Mouse (Mus musculus): ENCODE data around the gene Trim10. TPM values are rescaled to one million over a fixed set of nuclear protein-coding genes. Genes with fewer than 3 reads are reported as not detected.
"Not testable (repeated sequence)": the region's sequence is repeated elsewhere in the genome, so short reads cannot be mapped to it uniquely, and the experiment has no call there.

Trim10 gene
- total RNA-seq, 2 experiments from 2014 or later, result 5.0 to 9.9 TPM

- no peak for DNase-seq (ENCODE audit: low spot score in 2 of 2)
Observed at GRCm38 (mm10) chr17:36856236-36856635, 13.1 kb upstream of the Trim10 start.

DNA sequence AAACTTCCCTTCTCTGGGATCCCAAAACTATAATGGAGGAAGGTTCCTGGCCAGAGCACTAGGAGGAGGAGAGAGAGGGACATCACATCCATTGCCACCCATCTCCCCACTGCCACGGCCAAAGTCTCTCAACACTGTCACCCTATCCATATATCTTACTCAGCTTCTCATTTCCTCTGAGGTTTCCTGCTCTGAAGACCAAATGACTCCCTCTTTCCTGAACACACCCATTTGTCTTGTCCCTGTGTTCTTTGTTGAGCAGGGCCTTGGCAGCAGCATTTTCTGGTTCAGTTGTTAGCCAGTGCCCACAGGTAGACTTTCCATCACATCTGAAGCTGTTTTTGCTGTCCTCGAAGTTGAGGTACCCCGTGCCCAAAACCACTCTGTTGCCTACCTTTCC is 11.2 kb upstream of the Trim10 start:
- DNase-seq (ENCODE audit: low spot score in 2 of 2), result no peak

DNA sequence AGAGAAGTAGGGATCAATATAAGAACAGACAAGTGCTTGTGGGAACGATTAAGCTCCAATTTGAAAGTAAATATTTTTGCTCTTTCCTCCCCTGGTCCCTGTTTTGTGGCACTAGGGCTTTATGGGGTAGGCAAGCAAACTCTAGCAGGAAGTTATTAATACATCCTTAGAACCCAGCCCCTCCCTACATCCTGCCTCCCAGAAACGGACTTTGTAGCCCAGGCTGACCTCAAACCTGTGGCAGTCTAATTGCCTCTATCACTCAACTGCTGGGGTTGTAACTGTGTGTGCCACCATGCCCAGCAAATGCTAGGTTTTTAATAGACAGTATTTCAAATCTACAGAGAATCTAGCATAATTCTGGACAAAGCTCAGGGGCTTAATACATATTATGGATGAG is 7.7 kb upstream of the Trim10 start:
- no peak for DNase-seq (ENCODE audit: low spot score in 2 of 2)

- no peak for DNase-seq (ENCODE audit: low spot score in 2 of 2)
Observed at GRCm38 (mm10) chr17:36866719-36867527, 2.5 kb upstream of the Trim10 start, which contains the start of gene Trim15. Trim15 (minus strand) TSS chr17:36867210.

- DNase-seq (ENCODE audit: low spot score in 2 of 2), result no peak
Observed at GRCm38 (mm10) chr17:36868836-36869235, 538 bp upstream of the Trim10 start.

- DNase-seq (ENCODE audit: low spot score in 2 of 2), result no peak
Observed at GRCm38 (mm10) chr17:36869955-36870810, 809 bp downstream of the Trim10 start.

- no peak for DNase-seq (ENCODE audit: low spot score in 2 of 2)
Observed at GRCm38 (mm10) chr17:36874636-36875035, 5.3 kb downstream of the Trim10 start.

DNA sequence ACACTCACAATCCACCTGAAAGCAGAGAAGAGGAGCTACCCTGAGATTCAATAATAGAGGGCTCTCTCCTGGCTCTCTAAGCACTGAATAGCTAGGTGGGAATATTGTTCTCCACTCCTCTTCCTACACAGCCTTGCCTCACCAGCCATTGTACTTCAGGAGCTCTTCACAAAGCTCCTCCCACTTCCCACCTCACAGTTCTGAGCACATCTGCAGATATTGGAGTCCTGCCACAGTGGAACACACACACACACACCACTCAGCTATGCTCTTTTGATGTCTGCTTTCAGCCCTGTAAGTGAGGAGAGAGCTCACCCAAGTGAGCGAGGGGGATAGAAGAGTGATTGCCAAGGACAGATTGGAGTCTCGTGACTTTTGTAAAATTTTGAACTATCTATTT is 14.0 kb downstream of the Trim10 start:
- DNase-seq (ENCODE audit: low spot score in 2 of 2), result no peak

GRCm38 (mm10) chr17:36885132-36885790 is 15.9 kb downstream of the Trim10 start:
- no peak for DNase-seq (ENCODE audit: low spot score in 2 of 2)

DNA sequence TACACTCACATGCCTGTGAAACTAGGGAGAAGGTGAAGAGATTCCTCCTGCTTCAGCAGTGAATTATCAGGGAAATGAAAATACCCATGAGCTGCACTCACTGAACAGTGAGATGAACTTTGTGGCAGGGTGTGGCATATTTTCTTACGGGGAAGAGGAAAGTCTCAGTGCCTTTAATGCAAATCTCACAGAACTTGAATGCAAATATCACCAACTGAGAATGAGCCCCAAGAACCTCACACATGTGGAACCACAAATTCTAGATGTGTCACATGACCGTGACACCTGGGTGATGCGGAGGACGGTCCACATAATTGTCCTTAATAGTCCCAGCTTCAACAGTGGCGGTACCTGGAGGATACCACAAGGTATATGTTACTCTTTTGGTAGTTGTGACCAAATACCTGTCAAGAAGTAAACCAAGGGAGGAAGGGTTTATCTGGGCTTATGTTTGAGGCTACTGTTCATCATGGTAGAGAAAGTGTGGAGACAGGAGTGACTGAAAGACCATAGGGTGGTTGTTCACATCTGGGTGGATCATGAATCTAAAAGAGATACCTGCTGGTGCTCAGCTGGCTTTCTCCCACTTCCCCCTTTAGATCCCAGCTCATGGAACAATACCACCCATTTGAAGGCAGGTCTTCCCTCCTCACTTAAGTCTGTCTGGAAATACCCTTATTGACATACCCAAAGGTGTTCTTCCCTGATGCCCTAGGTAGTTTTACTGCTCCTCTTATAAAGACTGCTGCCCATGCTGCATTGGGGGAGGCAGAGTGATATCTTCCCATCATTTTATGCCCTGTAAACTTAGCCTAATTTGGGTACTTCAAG is 20.9 kb downstream of the Trim10 start, which contains the start of gene Trim40:
Gene Trim40 (minus strand): TSS at position 51 of the 831 bp plus-strand sequence.
- DNase-seq (ENCODE audit: low spot score in 2 of 2), result no peak

- DNase-seq (ENCODE audit: low spot score in 2 of 2), result not testable (repeated sequence)
Observed at GRCm38 (mm10) chr17:36891496-36891895, 22.1 kb downstream of the Trim10 start.

DNA sequence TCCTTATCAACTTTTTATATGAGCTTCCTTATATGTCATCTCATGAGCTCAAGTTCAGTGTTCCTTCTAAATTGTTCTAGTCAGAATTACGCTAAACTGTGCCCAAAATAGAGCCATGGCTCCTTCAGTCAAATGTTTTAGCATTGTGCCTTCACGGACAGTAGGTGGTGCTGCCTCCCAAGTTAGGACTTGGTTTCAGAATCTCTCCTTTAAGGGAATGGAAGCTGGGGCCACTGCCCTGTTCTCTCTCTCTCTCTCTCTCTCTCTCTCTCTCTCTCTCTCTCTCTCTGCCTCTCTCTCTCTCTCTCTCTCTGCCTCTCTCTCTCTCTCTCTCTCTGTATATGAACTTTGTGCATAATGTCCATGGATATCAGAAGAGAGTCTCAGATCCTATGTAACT is 23.0 kb downstream of the Trim10 start:
- no peak for DNase-seq (ENCODE audit: low spot score in 2 of 2)

DNA sequence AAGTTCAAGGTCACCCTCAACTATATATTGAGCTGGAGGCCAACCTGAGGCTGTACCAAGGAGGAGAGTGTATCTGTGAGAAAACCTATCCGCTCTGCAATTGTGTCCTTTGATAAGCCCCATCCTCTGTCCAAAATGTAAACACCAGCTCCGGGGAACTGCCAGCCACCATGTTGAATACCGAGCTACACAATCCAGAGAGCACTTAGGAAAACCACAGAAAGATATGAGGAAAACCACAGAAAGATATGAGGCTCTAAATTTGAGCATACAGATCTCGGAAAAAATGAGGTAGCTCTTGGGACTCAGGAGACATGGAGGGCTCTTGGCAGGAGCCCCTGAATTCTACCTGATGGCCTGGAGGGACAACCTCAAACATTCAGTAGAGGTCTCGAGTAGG is 24.0 kb downstream of the Trim10 start:
- DNase-seq (ENCODE audit: low spot score in 2 of 2), result no peak

GRCm38 (mm10) chr17:36896583-36896982 is 27.2 kb downstream of the Trim10 start:
- DNase-seq (ENCODE audit: low spot score in 2 of 2), result no peak

- DNase-seq (ENCODE audit: low spot score in 2 of 2), result no peak
Observed at GRCm38 (mm10) chr17:36897065-36897464, 27.7 kb downstream of the Trim10 start.

- no peak for DNase-seq (ENCODE audit: low spot score in 2 of 2)
Observed at GRCm38 (mm10) chr17:36897552-36898205, 28.3 kb downstream of the Trim10 start, which contains the start of gene Trim31. Trim31 (plus strand) TSS chr17:36898118.

- no peak for DNase-seq (ENCODE audit: low spot score in 2 of 2)
Observed at GRCm38 (mm10) chr17:36899376-36899775, 30.0 kb downstream of the Trim10 start.

DNA sequence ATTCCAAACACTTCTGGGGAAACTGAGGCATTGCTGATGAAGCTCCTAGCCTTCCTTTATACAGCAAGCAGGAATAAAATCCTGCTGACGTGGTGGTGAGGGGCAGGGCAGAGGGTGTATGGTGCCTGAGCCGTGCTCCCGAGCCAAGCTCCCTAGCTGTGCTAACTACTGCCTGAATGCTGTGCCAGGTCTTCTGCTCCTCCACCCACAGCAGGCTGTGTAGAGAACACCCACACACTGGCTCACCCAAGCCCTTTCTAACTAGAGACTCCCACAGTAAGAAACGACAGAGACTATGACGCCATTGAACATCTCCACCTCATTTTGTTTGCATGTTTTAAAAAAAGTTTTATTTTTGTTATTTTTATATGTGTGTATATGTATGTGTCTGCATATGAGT is 30.6 kb downstream of the Trim10 start:
- DNase-seq (ENCODE audit: low spot score in 2 of 2), result no peak

DNA sequence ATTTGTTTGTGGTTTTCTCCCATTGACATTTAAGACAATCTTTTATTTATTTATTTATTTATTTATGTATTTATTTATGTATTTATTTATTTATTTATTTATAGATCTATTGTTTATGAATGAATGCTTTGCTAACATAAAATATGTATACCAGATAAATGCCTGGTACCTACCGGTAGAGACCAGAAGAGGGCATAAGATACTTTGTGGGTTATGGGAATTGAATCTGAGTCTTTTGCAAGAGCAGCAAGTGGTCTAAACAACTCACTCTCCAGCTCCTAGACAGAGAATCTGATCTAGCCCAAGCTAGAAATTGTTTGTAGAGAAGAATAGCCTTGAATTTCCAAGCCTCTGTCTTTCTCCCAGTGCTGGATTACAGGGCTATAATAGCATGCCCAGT is 31.3 kb downstream of the Trim10 start:
- no peak for DNase-seq (ENCODE audit: low spot score in 2 of 2)

- no peak for DNase-seq (ENCODE audit: low spot score in 2 of 2)
Observed at GRCm38 (mm10) chr17:36903651-36904050, 34.3 kb downstream of the Trim10 start.
